Mouse (Mus musculus): ENCODE measurements around the gene Cul4a. TPM values are rescaled to one million over a fixed set of nuclear protein-coding genes. Genes with fewer than 3 reads are reported as not detected.

Gene Cul4a
- polyA plus RNA-seq, 1 experiment from 2014 or later: 47.1 TPM

- Histone ChIP-seq H3K36me3 (ENCODE audit: control insufficient read depth, insufficient read depth, low read length) (no peaks in the 10 kb centered on the region), H3K9ac (ENCODE audit: low read length) (no peak overlapping the region), H3K4me2 (replicated peaks; ENCODE audit: low read depth) (no peak overlapping the region), H3K27ac (replicated peaks) (no peak overlapping the region), H3K9me3 (ENCODE audit: control insufficient read depth, low read length) (no peaks in the 10 kb centered on the region), H3K4me1 (replicated peaks; ENCODE audit: control insufficient read depth, insufficient read depth) (no peaks in the 10 kb centered on the region), H3K27me3 (ENCODE audit: control insufficient read depth, insufficient read depth, low read length) (no peaks in the 10 kb centered on the region), H3K4me3 (ENCODE audit: low read depth, low read length) (no peak overlapping the region)
- 86% methylated on average over 8 of the region's 8 CpGs for WGBS
- ATAC-seq (ENCODE audit: low FRiP score, low TSS enrichment): no peak
- TF ChIP-seq CTCF (IDR thresholded peaks at IDR 0.05; ENCODE audit: low read depth) (no peak), EP300 (optimal IDR thresholded peaks at IDR 0.05) (no peak)
- DNase-seq (ENCODE audit: low spot score): no peak
These were observed 84.8 kb downstream of the Cul4a start for GRCm38 (mm10) chr8:13190235-13190634.

- H3K9ac ChIP-seq (ENCODE audit: low read length): no peak overlapping the region
- DNase-seq (ENCODE audit: low spot score): no peak
- 45% methylated on average over 10 of the region's 10 CpGs for WGBS
- no peak overlapping the region for H3K4me3 ChIP-seq (ENCODE audit: low read depth, low read length)
- H3K27ac ChIP-seq (replicated peaks): no peak overlapping the region
- no peaks in the 10 kb centered on the region for H3K4me1 ChIP-seq (replicated peaks; ENCODE audit: control insufficient read depth, insufficient read depth)
- no peak for ATAC-seq (ENCODE audit: low FRiP score, low TSS enrichment)
- no peak for TF ChIP-seq CTCF (IDR thresholded peaks at IDR 0.05; ENCODE audit: low read depth)
- TF ChIP-seq EP300 (optimal IDR thresholded peaks at IDR 0.05): no peak
- H3K4me2 ChIP-seq (replicated peaks; ENCODE audit: low read depth): no peak overlapping the region
- H3K27me3 ChIP-seq (ENCODE audit: control insufficient read depth, insufficient read depth, low read length): no peaks in the 10 kb centered on the region
- H3K36me3 ChIP-seq (ENCODE audit: control insufficient read depth, insufficient read depth, low read length): no peaks in the 10 kb centered on the region
- no peaks in the 10 kb centered on the region for H3K9me3 ChIP-seq (ENCODE audit: control insufficient read depth, low read length)
These were observed 89.4 kb downstream of the Cul4a start for GRCm38 (mm10) chr8:13194818-13195217.

DNA sequence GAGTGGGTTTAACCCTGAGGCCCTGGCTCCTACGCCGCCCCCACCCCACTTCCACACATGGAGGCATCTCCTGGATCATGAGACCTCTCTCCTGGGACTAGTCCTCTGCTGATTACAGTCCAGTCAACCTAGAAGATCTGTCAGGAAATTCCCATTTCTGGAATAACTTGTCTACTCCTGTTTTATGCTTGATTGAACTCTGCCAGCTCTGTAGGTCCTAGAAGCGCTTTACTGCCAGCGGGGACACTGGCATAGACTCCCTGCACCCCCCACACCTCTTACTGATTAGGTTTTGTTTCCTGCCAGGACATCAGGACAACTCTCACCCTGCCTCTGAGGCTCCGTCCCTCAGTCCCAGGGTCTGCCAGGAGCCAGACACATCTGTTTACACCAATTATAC is 92.1 kb downstream of the Cul4a start:
- no peak for TF ChIP-seq EP300 (optimal IDR thresholded peaks at IDR 0.05)
- no peak for TF ChIP-seq CTCF (IDR thresholded peaks at IDR 0.05; ENCODE audit: low read depth)
- no peak overlapping the region for H3K4me2 ChIP-seq (replicated peaks; ENCODE audit: low read depth)
- no peak overlapping the region for H3K27ac ChIP-seq (replicated peaks)
- ATAC-seq (ENCODE audit: low FRiP score, low TSS enrichment) (no peak), DNase-seq (ENCODE audit: low spot score) (no peak)
- no peaks in the 10 kb centered on the region for H3K4me1 ChIP-seq (replicated peaks; ENCODE audit: control insufficient read depth, insufficient read depth)
- H3K27me3 ChIP-seq (ENCODE audit: control insufficient read depth, insufficient read depth, low read length): no peaks in the 10 kb centered on the region
- 89% methylated on average over 5 of the region's 5 CpGs for WGBS
- no peaks in the 10 kb centered on the region for H3K9me3 ChIP-seq (ENCODE audit: control insufficient read depth, low read length)
- no peaks in the 10 kb centered on the region for H3K36me3 ChIP-seq (ENCODE audit: control insufficient read depth, insufficient read depth, low read length)
- no peak overlapping the region for H3K4me3 ChIP-seq (ENCODE audit: low read depth, low read length)
- no peak overlapping the region for H3K9ac ChIP-seq (ENCODE audit: low read length)

MicroRNA genes within 50 kb of the gene (microRNA counts, 519-probe panel; counts per million panel counts)
- not detected for microRNA mmu-miR-1968

Small RNA genes lying within 50 kb of the gene (microRNA-seq; reads per million reads assigned to microRNA genes)
- gene Mir1968 (8.0 reads per million, percentile 13 among the genes with 10 or more reads in this experiment), gene Mir7065 (not detected)

Other genes starting within 250 kb of the Cul4a start
- 9.6 TPM in 2 replicates for gene Mcf2l, start 231.8 kb upstream of the Cul4a start, polyA plus RNA-seq (2015; fragmentation: Nextera tagmentation; extraction: Ambion mirVana)
- 0.12 TPM in 1 of 2 replicates, not detected in the other for gene F7, start 79.6 kb upstream of the Cul4a start, polyA plus RNA-seq (2015; fragmentation: Nextera tagmentation; extraction: Ambion mirVana)
- 1.1 and 1.9 TPM in 2 replicates for gene F10, start 68.3 kb upstream of the Cul4a start, polyA plus RNA-seq (2015; fragmentation: Nextera tagmentation; extraction: Ambion mirVana)
- 6.7 and 7.4 TPM in 2 replicates for gene Proz, start 44.7 kb upstream of the Cul4a start, polyA plus RNA-seq (2015; fragmentation: Nextera tagmentation; extraction: Ambion mirVana)
- 13.9 and 15.1 TPM in 2 replicates for gene Pcid2, start 162 bp upstream of the Cul4a start, polyA plus RNA-seq (2015; fragmentation: Nextera tagmentation; extraction: Ambion mirVana)
- 260 and 278 TPM in 2 replicates for gene Lamp1, start 53.5 kb downstream of the Cul4a start, polyA plus RNA-seq (2015; fragmentation: Nextera tagmentation; extraction: Ambion mirVana)
- 30.6 and 31.8 TPM in 2 replicates for gene Grtp1, start 95.0 kb downstream of the Cul4a start, polyA plus RNA-seq (2015; fragmentation: Nextera tagmentation; extraction: Ambion mirVana)
- 0.42 and 0.50 TPM in 2 replicates for gene Adprhl1, start 148.5 kb downstream of the Cul4a start, polyA plus RNA-seq (2015; fragmentation: Nextera tagmentation; extraction: Ambion mirVana)
- 9.6 and 9.9 TPM in 2 replicates for gene Dcun1d2, start 182.5 kb downstream of the Cul4a start, polyA plus RNA-seq (2015; fragmentation: Nextera tagmentation; extraction: Ambion mirVana)
- gene Tmco3, start 182.6 kb downstream of the Cul4a start, polyA plus RNA-seq (2015; fragmentation: Nextera tagmentation; extraction: Ambion mirVana): 14.7 and 15.5 TPM in 2 replicates
- 65.8 and 69.3 TPM in 2 replicates for gene Tfdp1, start 233.1 kb downstream of the Cul4a start, polyA plus RNA-seq (2015; fragmentation: Nextera tagmentation; extraction: Ambion mirVana)

Measured in stomach, postnatal 0 days (tissue).